Comparison of ENCODE assay signal across 18 mouse cellular contexts in the genomic region with DNA sequence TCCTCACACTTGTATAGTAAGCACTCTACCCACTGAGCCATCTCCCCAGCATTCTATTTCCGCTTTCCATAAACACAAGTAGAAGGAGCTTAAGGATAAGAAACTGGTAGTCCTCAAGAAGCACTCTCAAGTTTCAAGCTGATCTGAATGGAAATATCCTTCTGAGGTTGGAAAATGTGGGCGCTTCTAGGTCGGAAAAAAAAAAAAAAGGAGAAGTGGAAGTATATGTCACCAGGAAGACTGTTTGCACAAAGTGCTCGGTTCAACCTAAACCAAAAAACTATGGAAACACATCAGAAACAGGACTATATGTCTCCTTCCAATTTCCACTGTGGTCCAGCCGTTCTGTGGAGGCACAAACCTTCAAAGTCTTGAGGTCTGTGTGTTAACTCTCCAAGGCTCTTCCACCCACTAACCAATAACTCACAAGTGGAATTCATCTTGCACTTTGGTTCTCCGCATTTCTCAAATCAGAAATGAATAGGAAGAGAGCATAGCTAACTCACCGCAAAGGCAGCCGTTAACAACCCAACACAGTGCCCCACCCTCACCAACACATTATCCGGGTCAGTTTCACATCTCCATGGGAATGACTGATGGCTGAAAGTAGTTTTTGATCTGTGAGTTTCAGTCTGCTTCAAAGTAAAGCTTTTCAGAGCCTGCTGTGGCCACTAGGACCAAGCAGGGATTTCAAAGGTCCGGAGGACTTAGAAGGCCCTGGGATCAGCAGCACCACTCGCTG.
A peak's percentile ranks its signal among the peaks of the same experiment; 100 is the strongest.
DNase-seq lines count a peak whose midpoint lies in the region; ATAC-seq and TF ChIP-seq lines count a peak whose summit lies in the region.
"Had no signal": no experiment of that assay in that cellular context is flagged by ENCODE, and none has a peak within 500 bp of the region (broad histone marks: within the 10 kb centered on the region; RNA-seq: fewer than 3 reads in every experiment).

No protein-coding gene starts in this region.

- TF ChIP-seq EP300 in CH12.LX (IDR thresholded peaks at IDR 0.05; ENCODE audit: low read length), result peak; percentile 97

- peaks cover 38% of the 10 kb centered on the region for H3K4me1 ChIP-seq in heart, embryonic 10.5 days
- H3K4me1 ChIP-seq in CH12.LX (ENCODE audit: control insufficient read depth in 1 of 2, insufficient read depth in 2 of 2), result peaks cover 0 to 6% of the 10 kb centered on the region in 2 experiments; a peak in 1 of 4 replicates
- peaks cover 6% of the 10 kb centered on the region; the same call in 1 of the 2 replicates for H3K4me1 ChIP-seq in embryonic facial prominence, embryonic 14.5 days (ENCODE audit: control insufficient read depth, insufficient read depth, low read length)
- peaks cover 8% of the 10 kb centered on the region; the same call in 1 of the 2 replicates for H3K4me1 ChIP-seq in liver, embryonic 15.5 days (replicated peaks)

- H3K9ac ChIP-seq in CH12.LX (ENCODE audit: insufficient read depth, low read depth), result no peak overlapping the region
- no peak overlapping the region for H3K9ac ChIP-seq in embryonic facial prominence, embryonic 14.5 days (ENCODE audit: low read depth, low read length)
- H3K9ac ChIP-seq in liver, embryonic 15.5 days, result no peak overlapping the region
- H3K9ac ChIP-seq: midbrain, embryonic 12.5 days; neural tube, embryonic 13.5 days had no signal

- TF ChIP-seq POLR2A in CH12.LX (IDR thresholded peaks at IDR 0.05; ENCODE audit: low read depth, low read length), result no peak

- in situ Hi-C loops in CH12.LX (cut with MboI; ENCODE audit: low pct_ligation_motif_present, low pct_unique_long_range_greater_than_20kb, low sequenced_read_pairs), result no loop called here

- H3K27ac ChIP-seq in heart, embryonic 10.5 days, result no peak overlapping the region
- no peak overlapping the region for H3K27ac ChIP-seq in CH12.LX (ENCODE audit: insufficient read depth, low read depth)
- peak overlapping the region; percentile 61 for H3K27ac ChIP-seq in embryonic facial prominence, embryonic 14.5 days (replicated peaks; ENCODE audit: low read depth, low read length)
- H3K27ac ChIP-seq in liver, embryonic 15.5 days (replicated peaks), result peak overlapping the region; percentile 66
- H3K27ac ChIP-seq: gastrocnemius, adult 2 months; left cerebral cortex, adult 2 months; neural tube, embryonic 13.5 days had no signal

- dilution Hi-C loops in CH12.LX (cut with MboI; ENCODE audit: extremely low pct_ligation_motif_present, extremely low pct_unique_long_range_greater_than_20kb, low sequenced_read_pairs), result no loop called here

- H3K4me2 ChIP-seq in CH12.LX (ENCODE audit: insufficient read depth, low read depth, poor library complexity, severe bottlenecking), result no peak overlapping the region
- no peak overlapping the region for H3K4me2 ChIP-seq in embryonic facial prominence, embryonic 14.5 days (ENCODE audit: low read depth, low read length)
- no peak overlapping the region for H3K4me2 ChIP-seq in liver, embryonic 15.5 days
- H3K4me2 ChIP-seq: midbrain, embryonic 12.5 days; neural tube, embryonic 13.5 days had no signal

- no peak overlapping the region for H3K4me3 ChIP-seq in heart, embryonic 10.5 days
- H3K4me3 ChIP-seq in CH12.LX (replicated peaks in 1 of 3; ENCODE audit: low read depth in 2 of 3, low read length in 2 of 3, poor library complexity in 1 of 3), result no peak overlapping the region
- H3K4me3 ChIP-seq in embryonic facial prominence, embryonic 14.5 days (ENCODE audit: low read depth, low read length), result no peak overlapping the region
- H3K4me3 ChIP-seq in liver, embryonic 15.5 days (replicated peaks), result no peak overlapping the region
- H3K4me3 ChIP-seq: gastrocnemius, adult 2 months; left cerebral cortex, adult 2 months; midbrain, embryonic 12.5 days; neural tube, embryonic 13.5 days had no signal

- TF ChIP-seq RAD21 in CH12.LX (IDR thresholded peaks at IDR 0.05; ENCODE audit: low read depth, low read length), result no peak

- ATAC-seq in embryonic facial prominence, embryonic 14.5 days (ENCODE audit: low read depth), result no peak
- ATAC-seq in liver, embryonic 15.5 days (ENCODE audit: insufficient read depth), result no peak

- intact Hi-C loops in heart, postnatal 10 days (cut with DNase I), result no loop called here
- intact Hi-C loops in gastrocnemius, postnatal 36 days (cut with DNase I), result no loop called here

- TF ChIP-seq CTCF in CH12.LX (conservative IDR thresholded peaks at IDR 0.05 in 1 of 2, IDR thresholded peaks at IDR 0.05 in 1 of 2; ENCODE audit: low read depth in 2 of 2, low read length in 2 of 2), result no peak

- H3K36me3 ChIP-seq in heart, embryonic 10.5 days, result no peaks in the 10 kb centered on the region
- H3K36me3 ChIP-seq in CH12.LX (replicated peaks in 1 of 2; ENCODE audit: control insufficient read depth in 1 of 2, insufficient read depth in 1 of 2, low read length in 1 of 2), result no peaks in the 10 kb centered on the region
- no peaks in the 10 kb centered on the region for H3K36me3 ChIP-seq in embryonic facial prominence, embryonic 14.5 days (ENCODE audit: control insufficient read depth, insufficient read depth, low read length)
- no peaks in the 10 kb centered on the region for H3K36me3 ChIP-seq in liver, embryonic 15.5 days (replicated peaks)
- H3K36me3 ChIP-seq: midbrain, embryonic 12.5 days; neural tube, embryonic 13.5 days had no signal

- H3K79me2 ChIP-seq in CH12.LX (replicated peaks; ENCODE audit: control insufficient read depth, extremely low read depth, insufficient read depth, poor library complexity, severe bottlenecking), result no peaks in the 10 kb centered on the region

- H3K27me3 ChIP-seq in heart, embryonic 10.5 days (ENCODE audit: insufficient read depth, poor library complexity, severe bottlenecking), result no peaks in the 10 kb centered on the region
- peaks cover 32% of the 10 kb centered on the region for H3K27me3 ChIP-seq in CH12.LX (replicated peaks)
- H3K27me3 ChIP-seq in embryonic facial prominence, embryonic 14.5 days (replicated peaks; ENCODE audit: control insufficient read depth, insufficient read depth, low read length), result no peaks in the 10 kb centered on the region
- no peaks in the 10 kb centered on the region for H3K27me3 ChIP-seq in liver, embryonic 15.5 days
- H3K27me3 ChIP-seq: neural tube, embryonic 13.5 days had no signal

- no peaks in the 10 kb centered on the region for H3K9me3 ChIP-seq in heart, embryonic 10.5 days
- no peaks in the 10 kb centered on the region for H3K9me3 ChIP-seq in CH12.LX (replicated peaks; ENCODE audit: low read length)
- H3K9me3 ChIP-seq in embryonic facial prominence, embryonic 14.5 days (ENCODE audit: control insufficient read depth, low read length), result no peaks in the 10 kb centered on the region
- no peaks in the 10 kb centered on the region for H3K9me3 ChIP-seq in liver, embryonic 15.5 days (replicated peaks)
- H3K9me3 ChIP-seq: midbrain, embryonic 12.5 days; neural tube, embryonic 13.5 days had no signal

- DNase-seq in heart, embryonic 10.5 days (ENCODE audit: low spot score), result peak; percentile 33
- DNase-seq in heart, postnatal 10 days, result no peak
- DNase-seq in CH12.LX (ENCODE audit: extremely low read depth) (peak; percentile 20), adipocyte (ENCODE audit: low spot score) (no peak)
- DNase-seq in embryonic facial prominence, embryonic 14.5 days (ENCODE audit: low spot score), result peak; percentile 65
- no peak for DNase-seq in gastrocnemius, postnatal 36 days
- DNase-seq: cerebellum, adult 8-10 months; gastrocnemius, adult 2 months; heart, adult 18-20 months; kidney, postnatal 4 days; layer of hippocampus, adult 9-11 months; lung, adult 2 months; right cerebral cortex, adult 18-20 months; spleen, adult 18-20 months had no signal

- WGBS in heart, embryonic 10.5 days, result 78% methylated on average over 11 of the region's 11 CpGs
- 61% methylated on average over 11 of the region's 11 CpGs for WGBS in embryonic facial prominence, embryonic 14.5 days
- WGBS in liver, embryonic 15.5 days (ENCODE audit: insufficient replicate concordance), result 57% methylated on average over 11 of the region's 11 CpGs

TF ChIP-seq in CH12.LX, 34 proteins besides CTCF, POLR2A, EP300 and RAD21:
- TF ChIP-seq CHD2 (IDR thresholded peaks at IDR 0.05; ENCODE audit: low read length) (0 out of 2 replicates have a peak, but pooled peaks have one; percentile 50), ZNF384 (IDR thresholded peaks at IDR 0.05; ENCODE audit: low read depth, low read length) (peak; percentile 88), JUND (conservative IDR thresholded peaks at IDR 0.05; ENCODE audit: low read depth, low read length) (no peak), SMC3 (IDR thresholded peaks at IDR 0.05; ENCODE audit: low read depth, low read length) (no peak), IRF4 (IDR thresholded peaks at IDR 0.05; ENCODE audit: low read depth, low read length) (peak; percentile 62), BHLHE40 (IDR thresholded peaks at IDR 0.05; ENCODE audit: low read depth, low read length) (peak; percentile 37; the same call in 1 of the 2 replicates), POLR2AphosphoS2 (IDR thresholded peaks at IDR 0.05; ENCODE audit: low read depth, low read length) (no peak), MAFK (IDR thresholded peaks at IDR 0.05; ENCODE audit: insufficient replicate concordance, low read length) (0 out of 2 replicates have a peak, but pooled peaks have one; percentile 34), MXI1 (IDR thresholded peaks at IDR 0.05; ENCODE audit: low read depth, low read length) (no peak)

Comparison
In these comparisons a context has a peak if more than half of its experiments do, and no peak if none do; other contexts are left out.
1. DNase-seq: peak in heart, embryonic 10.5 days (single experiment), CH12.LX (single experiment) and embryonic facial prominence, embryonic 14.5 days (single experiment); none in heart, postnatal 10 days (0 of 2), gastrocnemius, postnatal 36 days (0 of 2) and adipocyte (single experiment).
2. H3K27ac ChIP-seq: peak in embryonic facial prominence, embryonic 14.5 days (single experiment) and liver, embryonic 15.5 days (single experiment); none in heart, embryonic 10.5 days (single experiment) and CH12.LX (single experiment).